Mouse (Mus musculus) lung, postnatal 4 days (tissue): ENCODE data around the gene Pccb.
A peak's percentile ranks its signal among the peaks of the same experiment; 100 is the strongest.

ENCODE experiments used
- DNase-seq, 2 experiments: peaks; one replicate each; pipeline ENCODE4 v3.0.0; 2021

Gene Pccb

DNA sequence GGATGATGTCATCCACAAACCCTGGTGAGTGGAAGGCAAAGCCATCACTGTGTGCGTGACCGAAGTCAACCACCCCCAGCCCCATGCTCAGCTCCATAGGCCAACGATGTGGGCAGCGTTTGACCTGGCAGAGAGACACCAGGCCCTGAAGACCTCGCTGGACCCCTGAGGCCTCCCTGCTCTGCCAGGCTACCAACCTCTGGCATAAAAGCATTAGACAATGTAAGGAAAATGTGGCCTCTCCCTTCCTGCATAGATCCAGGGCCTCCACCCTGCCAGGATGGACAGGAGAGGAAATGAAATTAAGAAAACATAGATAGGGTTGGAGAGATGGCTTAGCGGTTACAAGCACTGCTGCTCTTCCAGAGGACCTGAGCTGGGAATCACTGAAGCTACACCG, 51.9 kb downstream of the Pccb start:
- DNase-seq = peak; percentile 8 to 40

DNA sequence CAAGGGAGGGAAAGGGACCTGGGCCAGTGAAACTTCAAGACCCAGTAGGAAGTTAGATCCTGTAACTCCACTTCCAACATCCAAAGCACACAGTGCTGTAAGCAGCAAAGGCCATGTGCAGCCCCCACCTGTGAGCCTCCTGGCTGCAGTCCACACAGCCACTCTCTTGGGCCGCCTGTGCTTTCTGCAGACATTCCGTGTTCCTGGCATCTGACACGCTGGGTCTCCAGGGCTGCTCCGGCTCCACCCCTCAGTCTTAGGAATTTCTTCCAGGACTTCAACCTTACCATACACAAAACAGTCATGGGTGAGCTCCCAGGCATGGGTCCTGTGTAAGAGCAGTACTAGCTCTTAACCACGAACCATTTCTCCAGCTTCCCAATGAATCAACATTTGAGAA, 55.4 kb downstream of the Pccb start:
- no peak for DNase-seq

DNA sequence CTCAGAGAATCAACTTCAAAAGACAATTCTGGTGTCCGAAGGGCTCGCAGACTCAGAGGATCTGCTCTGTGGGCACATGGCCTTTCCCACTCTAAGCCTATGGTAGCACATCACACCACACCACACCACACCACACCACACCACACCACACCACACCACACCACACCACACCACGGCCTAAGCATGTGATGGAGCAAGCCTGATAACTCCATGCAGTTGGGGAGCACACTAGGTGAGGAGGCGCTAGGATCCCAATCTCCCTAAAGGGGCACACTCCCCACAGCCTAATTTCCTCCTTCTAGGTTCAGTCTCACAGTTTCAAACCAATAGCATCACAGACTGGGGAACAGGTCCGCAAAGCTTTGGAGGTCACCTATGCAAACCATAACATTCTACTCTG, 56.0 kb downstream of the Pccb start:
- no peak for DNase-seq

GRCm38 (mm10) chr9:100969461-100969860, 65.2 kb downstream of the Pccb start:
- no peak for DNase-seq

DNA sequence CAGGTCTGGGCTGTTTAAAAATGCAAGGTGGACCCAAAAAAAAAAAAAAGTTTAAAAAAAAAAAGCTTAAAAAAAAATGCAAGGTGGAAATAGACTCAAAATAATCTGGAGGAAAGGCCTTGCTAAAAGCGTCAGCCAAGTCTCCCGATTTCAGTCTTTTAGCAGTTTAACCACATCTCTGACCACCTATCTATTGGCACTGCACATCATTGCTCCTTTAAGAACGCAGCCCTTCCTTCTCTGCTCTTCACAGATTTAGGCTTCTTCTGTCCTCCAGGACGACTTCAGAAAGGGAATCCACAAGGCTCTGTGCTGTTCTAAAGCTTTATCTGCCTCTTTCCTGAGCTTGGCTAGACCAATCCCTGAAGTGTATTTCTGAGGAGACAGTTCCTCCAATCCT, 70.6 kb downstream of the Pccb start:
- no peak for DNase-seq

GRCm38 (mm10) chr9:100963428-100963912, 71.2 kb downstream of the Pccb start:
- DNase-seq = no peak

GRCm38 (mm10) chr9:100962903-100963427, 71.7 kb downstream of the Pccb start:
- DNase-seq = no peak

DNA sequence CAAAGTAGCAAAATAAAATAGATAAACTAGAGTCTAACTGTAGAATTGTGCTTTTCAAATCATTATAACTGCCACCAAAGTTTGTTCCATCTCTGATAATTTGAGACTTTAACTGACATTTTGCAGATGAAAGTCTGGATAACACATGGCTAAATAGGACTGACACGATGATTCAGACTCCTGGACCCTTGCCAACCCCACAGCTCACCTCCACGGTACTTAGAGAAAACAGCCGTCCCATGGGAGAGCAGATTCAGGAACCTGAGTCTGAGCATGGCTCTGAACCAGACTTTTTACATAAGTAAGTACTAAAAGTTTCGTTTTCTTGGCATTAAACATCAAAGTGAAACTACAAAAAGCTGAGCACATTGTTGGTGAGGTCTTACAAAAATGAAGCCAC, 83.2 kb downstream of the Pccb start:
- DNase-seq = no peak

GRCm38 (mm10) chr9:100944677-100945365, 89.9 kb downstream of the Pccb start:
- no peak for DNase-seq

- no peak for DNase-seq
Observed at GRCm38 (mm10) chr9:100942042-100942441, 92.7 kb downstream of the Pccb start.
